ENCODE assay signal across 8 mouse cellular contexts in genomic region chr9:63399463-63399815, GRCm38 (mm10). TPM values are rescaled to one million over a fixed set of nuclear protein-coding genes. Genes with fewer than 3 reads are reported as not detected.
A peak's percentile ranks its signal among the peaks of the same experiment; 100 is the strongest.
DNase-seq lines count a peak whose midpoint lies in the region; ATAC-seq and TF ChIP-seq lines count a peak whose summit lies in the region.

No protein-coding gene starts in this region.

- H3K27ac ChIP-seq in heart, postnatal 0 days (ENCODE audit: low read depth) = peak overlapping the region; percentile 98
- peak overlapping the region; percentile 73 for H3K27ac ChIP-seq in brown adipose tissue, adult 24 weeks (replicated peaks; ENCODE audit: low read depth, low read length)
- peak overlapping the region; percentile 86 for H3K27ac ChIP-seq in hindbrain, embryonic 15.5 days (replicated peaks)
- H3K27ac ChIP-seq in midbrain, embryonic 14.5 days (replicated peaks; ENCODE audit: low read depth, low read length) = peak overlapping the region; percentile 81

- H3K27me3 ChIP-seq in heart, postnatal 0 days (ENCODE audit: control insufficient read depth, insufficient read depth, low read length) = no peaks in the 10 kb centered on the region
- no peaks in the 10 kb centered on the region for H3K27me3 ChIP-seq in hindbrain, embryonic 15.5 days
- H3K27me3 ChIP-seq in midbrain, embryonic 14.5 days (ENCODE audit: control insufficient read depth, insufficient read depth, low read length) = no peaks in the 10 kb centered on the region

- no peak for DNase-seq in heart, postnatal 0 days (ENCODE audit: low spot score)
- no peak for DNase-seq in heart, adult 8-10 months (ENCODE audit: low spot score)
- no peak for DNase-seq in midbrain, embryonic 14.5 days
- DNase-seq in cerebellum, adult 11-12 months = no peak
- DNase-seq in c-Kit-positive CD71-positive TER-119-positive erythroid progenitor cells, embryonic 14.5 days (ENCODE audit: low spot score) = no peak
- no peak for DNase-seq in adrenal gland, adult (ENCODE audit: inconsistent age in 2 of 2, low spot score in 1 of 2)

- ATAC-seq in heart, postnatal 0 days (ENCODE audit: insufficient read depth, low read depth) = peak; percentile 12
- peak; percentile 76 for ATAC-seq in hindbrain, embryonic 15.5 days (ENCODE audit: low FRiP score, low read depth)
- peak; percentile 53; the same call in 1 of the 2 replicates for ATAC-seq in midbrain, embryonic 14.5 days (ENCODE audit: low FRiP score, low TSS enrichment)

- no peak for TF ChIP-seq EP300 in heart, postnatal 0 days (IDR thresholded peaks at IDR 0.05; ENCODE audit: low read depth)

- no peaks in the 10 kb centered on the region for H3K9me3 ChIP-seq in heart, postnatal 0 days (replicated peaks; ENCODE audit: control insufficient read depth, low read length)
- H3K9me3 ChIP-seq in hindbrain, embryonic 15.5 days = no peaks in the 10 kb centered on the region
- H3K9me3 ChIP-seq in midbrain, embryonic 14.5 days (ENCODE audit: control insufficient read depth, low read length) = no peaks in the 10 kb centered on the region

- peaks cover 7% of the 10 kb centered on the region; the same call in 1 of the 2 replicates for H3K4me1 ChIP-seq in heart, postnatal 0 days (ENCODE audit: control insufficient read depth, insufficient read depth)
- H3K4me1 ChIP-seq in brown adipose tissue, adult 24 weeks (ENCODE audit: control insufficient read depth, insufficient read depth, insufficient read length, low read length) = peaks cover 3% of the 10 kb centered on the region; the same call in 1 of the 2 replicates
- H3K4me1 ChIP-seq in hindbrain, embryonic 15.5 days (replicated peaks) = peaks cover 21% of the 10 kb centered on the region
- peaks cover 15% of the 10 kb centered on the region for H3K4me1 ChIP-seq in midbrain, embryonic 14.5 days (ENCODE audit: control insufficient read depth, insufficient read depth, low read length)

- H3K4me3 ChIP-seq in heart, postnatal 0 days (ENCODE audit: low read depth, low read length) = peak overlapping the region; percentile 97
- peak overlapping the region; percentile 66 for H3K4me3 ChIP-seq in brown adipose tissue, adult 24 weeks (ENCODE audit: insufficient read depth, low read depth, low read length)
- H3K4me3 ChIP-seq in hindbrain, embryonic 15.5 days = peak overlapping the region; percentile 76
- peak overlapping the region; percentile 90 for H3K4me3 ChIP-seq in midbrain, embryonic 14.5 days (replicated peaks; ENCODE audit: low read depth, low read length)

- no peaks in the 10 kb centered on the region for H3K36me3 ChIP-seq in heart, postnatal 0 days (replicated peaks; ENCODE audit: control insufficient read depth, insufficient read depth, low read length)
- no peaks in the 10 kb centered on the region for H3K36me3 ChIP-seq in hindbrain, embryonic 15.5 days
- no peaks in the 10 kb centered on the region for H3K36me3 ChIP-seq in midbrain, embryonic 14.5 days (ENCODE audit: control insufficient read depth, insufficient read depth, low read length)

- peak overlapping the region; percentile 94 for H3K9ac ChIP-seq in heart, postnatal 0 days (replicated peaks; ENCODE audit: low read depth, low read length)
- H3K9ac ChIP-seq in hindbrain, embryonic 15.5 days = peak overlapping the region; percentile 76
- peak overlapping the region; percentile 90 for H3K9ac ChIP-seq in midbrain, embryonic 14.5 days (replicated peaks; ENCODE audit: low read length)

- TF ChIP-seq CTCF in heart, postnatal 0 days (IDR thresholded peaks at IDR 0.05; ENCODE audit: low read depth) = no peak

- 3% methylated on average over 8 of the region's 8 CpGs for WGBS in heart, postnatal 0 days
- 5% methylated on average over 8 of the region's 8 CpGs for WGBS in hindbrain, embryonic 15.5 days
- 2% methylated on average over 8 of the region's 8 CpGs for WGBS in midbrain, embryonic 14.5 days

- peak overlapping the region; percentile 98 for H3K4me2 ChIP-seq in heart, postnatal 0 days (ENCODE audit: low read depth, low read length)
- peak overlapping the region; percentile 89 for H3K4me2 ChIP-seq in hindbrain, embryonic 15.5 days
- peak overlapping the region; percentile 93 for H3K4me2 ChIP-seq in midbrain, embryonic 14.5 days (ENCODE audit: low read length)

RNA-seq across cellular contexts. Expression of gene 2300009A05Rik, which starts 0.4 kb away (rescaled TPM):
- 96.4 and 157 TPM in 2 replicates for total RNA-seq in heart, postnatal 0 days (2014; rRNA removed; ENCODE audit: low replicate concordance)
- 180 and 201 TPM in 2 replicates for polyA plus RNA-seq in heart, postnatal 0 days (2015; fragmentation: Nextera tagmentation; extraction: Ambion mirVana)
- total RNA-seq in heart, adult 8-10 months (2022) = 10 to 100 TPM; 24.2 to 38.5 (median 28.3) TPM
- 79.9 and 109 TPM in 2 replicates for polyA plus RNA-seq in brown adipose tissue, adult 24 weeks (2012; ENCODE audit: insufficient read depth, insufficient read length, missing spikeins)
- polyA plus RNA-seq in hindbrain, embryonic 15.5 days (2015; fragmentation: Nextera tagmentation; extraction: Ambion mirVana) = 70.0 and 70.2 TPM in 2 replicates
- polyA plus RNA-seq in midbrain, embryonic 14.5 days (2014; fragmentation: Nextera tagmentation; extraction: Ambion mirVana) = 56.1 and 77.9 TPM in 2 replicates

RNA-seq across cellular contexts. Expression of gene Map2k5, which starts 21.7 kb away (rescaled TPM):
- total RNA-seq in heart, postnatal 0 days (2014; rRNA removed; ENCODE audit: low replicate concordance) = 30.0 and 33.9 TPM in 2 replicates
- 22.6 and 22.9 TPM in 2 replicates for polyA plus RNA-seq in heart, postnatal 0 days (2015; fragmentation: Nextera tagmentation; extraction: Ambion mirVana)
- 10 to 100 TPM; 16.9 to 19.7 (median 18.2) TPM for total RNA-seq in heart, adult 8-10 months (2022)
- 15.9 and 23.1 TPM in 2 replicates for polyA plus RNA-seq in brown adipose tissue, adult 24 weeks (2012; ENCODE audit: insufficient read depth, insufficient read length, missing spikeins)
- 32.1 and 35.1 TPM in 2 replicates for polyA plus RNA-seq in hindbrain, embryonic 15.5 days (2015; fragmentation: Nextera tagmentation; extraction: Ambion mirVana)
- 40.3 and 43.9 TPM in 2 replicates for polyA plus RNA-seq in midbrain, embryonic 14.5 days (2014; fragmentation: Nextera tagmentation; extraction: Ambion mirVana)

Comparison
In these comparisons a context has a peak if more than half of its experiments do, and no peak if none do; other contexts are left out.
1. ATAC-seq: peak in every context shown above with its lines; median percentile 76 in hindbrain, embryonic 15.5 days; 53 in midbrain, embryonic 14.5 days; 12 in heart, postnatal 0 days.